Mouse (Mus musculus) cerebellum, postnatal 10 days (tissue): ENCODE data around the gene Tbp.

Experiments
- DNase-seq, 2 experiments: peaks; one replicate each; pipeline ENCODE4 v3.0.0; 2021; ENCODE audit warnings: mixed read lengths in 2 of 2

Gene Tbp

GRCm38 (mm10) chr17:15499656-15500394, at the start of gene Tbp, which contains the start of gene Psmb1:
Gene Tbp, plus strand, starts transcription at chr17:15499888.
Gene Psmb1, minus strand, starts transcription at chr17:15499751.
- DNase-seq = peak; percentile 98

GRCm38 (mm10) chr17:15455203-15455602, 44.5 kb upstream of the Tbp start:
- DNase-seq = no peak

GRCm38 (mm10) chr17:15456595-15456994, 43.1 kb upstream of the Tbp start:
- DNase-seq = no peak

- DNase-seq = peak; percentile 22 to 29
Observed at GRCm38 (mm10) chr17:15459761-15460160, 39.9 kb upstream of the Tbp start.

GRCm38 (mm10) chr17:15461921-15462495, 37.7 kb upstream of the Tbp start:
- no peak for DNase-seq

- DNase-seq = peak; percentile 87 to 92
Observed at GRCm38 (mm10) chr17:15467669-15468068, 32.0 kb upstream of the Tbp start.

GRCm38 (mm10) chr17:15472671-15473070, 27.0 kb upstream of the Tbp start:
- no peak for DNase-seq

- DNase-seq = no peak
Observed at GRCm38 (mm10) chr17:15490542-15490941, 9.1 kb upstream of the Tbp start.

- DNase-seq = peak; percentile 98
Observed at GRCm38 (mm10) chr17:15497882-15498752, 1.6 kb upstream of the Tbp start.

GRCm38 (mm10) chr17:15498753-15499113, 955 bp upstream of the Tbp start:
- DNase-seq = peak; percentile 46 to 63

GRCm38 (mm10) chr17:15510694-15511093, 11.0 kb downstream of the Tbp start:
- no peak for DNase-seq

GRCm38 (mm10) chr17:15517776-15518175, 18.1 kb downstream of the Tbp start:
- DNase-seq = no peak

- no peak for DNase-seq
Observed at GRCm38 (mm10) chr17:15518186-15518585, 18.5 kb downstream of the Tbp start.

- no peak for DNase-seq
Observed at GRCm38 (mm10) chr17:15518766-15519165, 19.1 kb downstream of the Tbp start.

- DNase-seq = peak; percentile 7 to 25
Observed at GRCm38 (mm10) chr17:15526304-15526703, 26.6 kb downstream of the Tbp start.

GRCm38 (mm10) chr17:15526986-15527810, 27.5 kb downstream of the Tbp start, which contains the start of gene Pdcd2:
Gene Pdcd2, minus strand, starts transcription at chr17:15527301.
- DNase-seq = peak; percentile 97 to 98

- DNase-seq = no peak
Observed at GRCm38 (mm10) chr17:15527811-15528136, 28.1 kb downstream of the Tbp start.

- no peak for DNase-seq
Observed at GRCm38 (mm10) chr17:15528887-15529286, 29.2 kb downstream of the Tbp start.

- DNase-seq = peak; percentile 71
Observed at GRCm38 (mm10) chr17:15530141-15530540, 30.5 kb downstream of the Tbp start.

- DNase-seq = no peak
Observed at GRCm38 (mm10) chr17:15535162-15535800, 35.6 kb downstream of the Tbp start.

- DNase-seq = no peak
Observed at GRCm38 (mm10) chr17:15535943-15536342, 36.3 kb downstream of the Tbp start.

GRCm38 (mm10) chr17:15536457-15536904, 36.8 kb downstream of the Tbp start:
- peak; percentile 42 to 52 for DNase-seq
